Mouse (Mus musculus) kidney, adult 2 months (tissue): ENCODE results near the gene Olfr1509. TPM values are rescaled to one million over a fixed set of nuclear protein-coding genes. Genes with fewer than 3 reads are reported as not detected.
"Not testable (repeated sequence)": the region's sequence is repeated elsewhere in the genome, so short reads cannot be mapped to it uniquely, and the experiment has no call there.

Experiments
- DNase-seq: peaks from one replicate; pipeline ENCODE4 v3.0.0; 2021
- H3K27ac ChIP-seq: fragments of 200-500 bp; 2 replicates; pipeline ENCODE4 v1.5.1; 2012; ENCODE audit warnings: low read depth, low read length, control low read depth, inconsistent platforms; ENCODE audit not compliant: insufficient read depth
- H3K27me3 ChIP-seq: fragments of 200-500 bp; replicated peaks from 2 replicates; pipeline ENCODE4 v1.6.1; 2012; ENCODE audit warnings: mild to moderate bottlenecking, moderate library complexity, low read length, inconsistent platforms; ENCODE audit not compliant: control insufficient read depth, insufficient read depth
- H3K36me3 ChIP-seq: fragments of 200-500 bp; 2 replicates; pipeline ENCODE4 v1.6.1; 2012; ENCODE audit warnings: mild to moderate bottlenecking, moderate library complexity, low read length, inconsistent platforms; ENCODE audit not compliant: control insufficient read depth, insufficient read depth
- H3K4me1 ChIP-seq: fragments of 200-500 bp; 2 replicates; pipeline ENCODE4 v1.6.1; 2011; ENCODE audit warnings: low read length; ENCODE audit not compliant: control insufficient read depth, insufficient read depth
- H3K4me3 ChIP-seq: fragments of 200-500 bp; 2 replicates; pipeline ENCODE4 v1.5.1; 2011; ENCODE audit warnings: mild to moderate bottlenecking, low read depth, low read length, control low read depth; ENCODE audit not compliant: insufficient read depth
- CTCF ChIP-seq: fragments of 200-500 bp; conservative IDR thresholded peaks from 2 replicates; pipeline ENCODE4 v1.5.1; 2011; ENCODE audit warnings: low read depth, mild to moderate bottlenecking, control low read depth, low read length, moderate library complexity, mixed read lengths; ENCODE audit not compliant: insufficient read depth, insufficient read length
- POLR2A ChIP-seq: fragments of 200-500 bp; IDR thresholded peaks from one replicate; pipeline ENCODE4 v1.6.1; 2011; ENCODE audit warnings: low read depth, low read length, control low read depth
- WGBS: fragments of 180-500 bp; shearing (Covaris S2); methylation state at CpG from one replicate; pipeline ENCODE4 v1.1.7; 2018; 5-methylcytosine and 5-hydroxymethylcytosine counted together
- polyA plus RNA-seq: library from polyadenylated mRNA; depleted of rRNA; stranded (reverse); fragments of >200 nt; gene quantifications from 2 replicates; pipeline ENCODE4 v1.2.3, GENCODE M21; 2012; rRNA removed

The Olfr1509 gene
- polyA plus RNA-seq = not detected in 2 replicates

DNA sequence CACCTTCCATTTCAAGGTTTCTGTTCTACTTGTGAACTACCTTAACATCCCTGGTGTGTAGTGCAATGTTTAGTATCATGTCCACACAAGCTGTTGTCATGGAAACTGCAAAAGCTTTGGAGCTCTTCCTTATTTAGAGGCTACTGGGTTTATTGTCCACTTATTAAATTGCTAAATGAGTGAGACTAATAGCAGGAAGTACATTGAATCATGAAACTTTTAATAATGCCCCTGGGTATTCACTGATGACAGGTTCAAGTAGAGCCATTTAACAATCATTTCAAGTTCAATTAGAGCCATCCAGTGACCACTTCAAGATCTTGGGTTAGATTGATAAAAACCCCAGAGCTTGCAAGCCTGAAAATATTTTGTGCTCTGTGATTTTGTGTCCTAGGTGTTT is at the start of gene Olfr1509:
TSS of gene Olfr1509 (plus strand) at position 301 of the 400 bp plus-strand sequence.
- Histone ChIP-seq H3K4me1 (no peaks in the 10 kb centered on the region), H3K4me3 (no peak within 1 kb of the TSS), H3K27me3 (no peaks in the 10 kb centered on the region; the same call in 1 of the 2 replicates), H3K36me3 (no peaks in the 10 kb centered on the region), H3K27ac (no peak within 1 kb of the TSS)
- DNase-seq = no peak
- no peak for TF ChIP-seq POLR2A
- no peak for TF ChIP-seq CTCF

DNA sequence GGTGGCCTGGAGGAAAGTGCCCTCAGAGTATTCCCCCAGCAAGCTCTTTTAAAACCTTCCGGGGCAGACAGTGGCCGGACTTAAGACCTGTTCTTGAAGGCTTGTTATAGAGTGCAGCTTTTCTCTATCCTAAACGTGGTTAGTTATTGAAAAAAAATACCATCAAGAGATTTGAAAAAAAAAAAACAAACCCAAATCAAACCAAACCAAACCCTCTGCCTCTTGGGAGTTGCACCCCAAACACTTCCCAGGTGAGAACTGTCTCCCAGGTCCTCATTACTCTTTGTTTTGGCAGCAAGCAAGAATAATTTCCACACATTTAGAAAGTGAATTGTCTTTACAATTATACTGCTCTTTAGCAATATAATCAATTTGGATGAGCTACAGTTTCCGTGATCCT is 45.5 kb upstream of the Olfr1509 start, which contains the start of gene Olfr1511:
TSS of gene Olfr1511 (minus strand) at position 101 of the 400 bp plus-strand sequence.
- Histone ChIP-seq H3K4me3 (no peak within 1 kb of the TSS), H3K36me3 (no peaks in the 10 kb centered on the region), H3K27ac (no peak within 1 kb of the TSS), H3K4me1 (no peaks in the 10 kb centered on the region), H3K27me3 (no peaks in the 10 kb centered on the region)
- 79% methylated on average over 4 of the region's 4 CpGs for WGBS
- DNase-seq = no peak
- TF ChIP-seq POLR2A (no peak), CTCF (no peak)

DNA sequence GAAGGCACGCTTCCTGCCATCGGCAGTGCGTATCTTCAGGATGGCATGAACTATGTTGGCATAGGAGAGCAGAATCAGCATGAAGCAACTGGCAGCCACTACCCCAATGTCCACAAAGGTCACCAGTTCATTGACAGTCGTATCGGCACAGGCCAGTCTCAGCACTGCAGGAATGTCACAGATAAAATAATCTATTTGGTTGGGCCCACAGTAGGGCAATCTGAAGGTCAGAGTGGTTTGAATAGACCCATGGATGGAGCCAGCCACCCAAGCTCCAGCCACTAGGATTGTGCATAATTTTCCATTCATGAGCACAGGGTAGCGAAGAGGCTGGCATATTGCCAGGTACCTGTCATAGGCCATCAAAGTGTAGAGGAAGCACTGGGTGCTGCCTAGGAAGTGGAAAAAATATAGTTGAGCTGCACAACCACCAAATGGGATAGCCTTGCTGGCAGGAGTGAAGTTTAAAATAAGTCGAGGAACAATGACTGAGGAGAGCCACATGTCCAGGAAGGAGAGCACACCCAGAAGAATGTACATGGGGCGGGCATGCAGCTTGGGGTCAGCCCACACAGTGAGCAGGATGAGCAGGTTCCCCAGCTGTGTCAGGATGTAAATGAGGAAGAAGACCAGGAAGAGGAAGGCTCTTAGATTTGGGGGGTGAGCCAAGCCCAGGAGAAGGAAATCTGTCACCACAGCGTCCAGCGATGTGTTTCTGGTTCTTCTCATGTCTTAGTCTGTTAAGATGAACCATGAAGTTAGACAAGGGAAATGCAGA is 32.5 kb upstream of the Olfr1509 start:
- 62% methylated on average over 7 of the region's 10 CpGs for WGBS
- H3K4me1 ChIP-seq, H3K27ac ChIP-seq: not testable (repeated sequence)

DNA sequence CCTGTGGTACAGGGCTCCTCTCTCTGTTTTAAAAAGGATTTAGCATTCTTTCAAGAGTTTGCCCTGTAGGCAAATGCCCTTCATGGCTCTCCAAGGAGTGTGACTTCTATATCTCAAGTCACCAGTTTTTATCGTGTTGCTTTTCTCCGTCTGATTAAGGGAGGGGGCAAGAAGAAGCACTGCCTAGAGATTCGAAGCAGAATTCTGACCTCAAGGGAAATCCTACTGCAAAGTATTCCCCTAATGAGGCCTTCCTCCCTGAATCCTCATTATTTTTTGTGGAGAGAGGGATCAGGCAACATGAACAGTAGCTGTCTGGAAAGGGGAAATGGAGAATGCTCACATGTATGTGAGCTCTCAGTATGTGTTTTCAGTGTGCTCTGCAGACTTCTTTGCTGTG is 28.5 kb upstream of the Olfr1509 start, which contains the start of gene Olfr1510:
TSS of gene Olfr1510 (minus strand) at position 101 of the 400 bp plus-strand sequence.
- Histone ChIP-seq H3K4me1 (no peaks in the 10 kb centered on the region), H3K27ac (no peak within 1 kb of the TSS), H3K36me3 (no peaks in the 10 kb centered on the region), H3K4me3 (no peak within 1 kb of the TSS), H3K27me3 (no peaks in the 10 kb centered on the region)
- TF ChIP-seq POLR2A (no peak), CTCF (no peak)
- 93% methylated on average over 3 of the region's 3 CpGs for WGBS
- DNase-seq = no peak

More for the DNA sequence above, 32.5 kb upstream of the Olfr1509 start:
- DNase-seq, H3K4me3 ChIP-seq, H3K27me3 ChIP-seq, H3K36me3 ChIP-seq: not testable (repeated sequence)

DNA sequence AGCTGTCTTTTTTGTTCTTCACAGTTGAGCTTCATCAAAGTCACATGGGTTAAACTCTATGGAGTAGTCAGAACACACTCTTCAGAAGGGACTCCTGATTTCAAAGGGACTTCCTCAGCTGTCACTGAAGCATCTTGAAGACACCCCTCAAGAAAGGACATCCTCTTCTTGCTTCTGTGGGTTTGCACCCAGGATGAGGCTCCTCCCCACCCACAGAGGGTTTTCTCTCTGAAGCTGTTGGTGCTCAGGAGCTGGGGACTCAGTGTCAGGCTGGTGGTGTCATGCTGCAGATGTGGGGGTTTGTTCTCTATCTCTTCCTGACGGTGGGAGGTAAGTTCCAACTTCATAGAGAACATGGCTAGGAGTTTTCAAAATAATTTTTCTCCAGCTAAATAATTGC is 15.1 kb upstream of the Olfr1509 start:
- Histone ChIP-seq H3K27ac (no peak overlapping the region), H3K4me1 (no peaks in the 10 kb centered on the region), H3K27me3 (no peaks in the 10 kb centered on the region), H3K4me3 (no peak overlapping the region), H3K36me3 (no peaks in the 10 kb centered on the region)
- no peak for TF ChIP-seq CTCF
- TF ChIP-seq POLR2A = no peak
- DNase-seq = no peak
- 92% methylated on average over 1 of the region's 1 CpGs for WGBS

DNA sequence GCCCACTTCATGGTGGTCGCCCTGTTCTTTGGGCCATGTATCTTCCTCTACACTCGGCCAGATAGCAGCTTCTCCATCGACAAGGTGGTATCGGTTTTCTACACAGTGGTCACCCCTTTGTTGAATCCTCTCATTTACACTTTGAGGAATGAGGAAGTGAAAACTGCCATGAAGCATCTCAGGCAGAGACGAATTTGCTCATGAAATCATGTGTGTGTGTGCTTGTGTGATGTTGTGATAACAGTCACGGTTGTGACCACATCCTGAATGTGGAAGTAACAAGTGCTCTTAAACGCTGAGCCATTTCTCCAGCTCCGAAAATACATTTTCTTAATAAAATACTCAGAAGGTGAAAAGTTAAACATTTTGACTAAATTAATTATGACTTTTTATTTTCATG is 8.3 kb downstream of the Olfr1509 start:
- DNase-seq = no peak
- 76% methylated on average over 8 of the region's 8 CpGs for WGBS

DNA sequence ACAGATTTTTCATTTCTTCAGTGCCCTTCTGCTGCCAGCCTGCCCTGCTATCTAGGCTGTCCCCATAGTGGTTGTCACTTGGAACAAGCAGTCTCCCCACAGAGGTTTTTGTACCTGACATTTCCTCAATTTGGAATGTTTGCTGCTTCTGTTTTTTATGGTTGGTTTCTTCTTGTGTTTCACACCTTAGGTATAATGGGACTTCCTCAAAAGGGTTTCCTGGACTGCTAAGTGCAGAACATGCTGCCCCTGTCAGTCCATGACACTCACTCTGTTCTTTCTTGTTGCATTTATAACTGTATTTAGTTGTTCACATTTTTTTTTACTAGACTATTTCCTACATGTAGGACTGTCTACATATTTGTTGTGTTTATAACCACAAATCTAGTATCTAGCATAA is 19.1 kb downstream of the Olfr1509 start:
- Histone ChIP-seq H3K27me3 (no peaks in the 10 kb centered on the region), H3K36me3 (no peaks in the 10 kb centered on the region), H3K4me1 (no peaks in the 10 kb centered on the region), H3K27ac (no peak overlapping the region), H3K4me3 (no peak overlapping the region)
- TF ChIP-seq CTCF = no peak
- no peak for TF ChIP-seq POLR2A
- DNase-seq = no peak

More for the DNA sequence above, 8.3 kb downstream of the Olfr1509 start:
- H3K4me3 ChIP-seq = no peak overlapping the region
- H3K27me3 ChIP-seq = no peaks in the 10 kb centered on the region
- no peaks in the 10 kb centered on the region for H3K36me3 ChIP-seq
- no peak overlapping the region for H3K27ac ChIP-seq
- no peaks in the 10 kb centered on the region for H3K4me1 ChIP-seq
- no peak for TF ChIP-seq CTCF
- no peak for TF ChIP-seq POLR2A
